Comparison of ENCODE assay signal across 22 mouse cellular contexts in the genomic region with DNA sequence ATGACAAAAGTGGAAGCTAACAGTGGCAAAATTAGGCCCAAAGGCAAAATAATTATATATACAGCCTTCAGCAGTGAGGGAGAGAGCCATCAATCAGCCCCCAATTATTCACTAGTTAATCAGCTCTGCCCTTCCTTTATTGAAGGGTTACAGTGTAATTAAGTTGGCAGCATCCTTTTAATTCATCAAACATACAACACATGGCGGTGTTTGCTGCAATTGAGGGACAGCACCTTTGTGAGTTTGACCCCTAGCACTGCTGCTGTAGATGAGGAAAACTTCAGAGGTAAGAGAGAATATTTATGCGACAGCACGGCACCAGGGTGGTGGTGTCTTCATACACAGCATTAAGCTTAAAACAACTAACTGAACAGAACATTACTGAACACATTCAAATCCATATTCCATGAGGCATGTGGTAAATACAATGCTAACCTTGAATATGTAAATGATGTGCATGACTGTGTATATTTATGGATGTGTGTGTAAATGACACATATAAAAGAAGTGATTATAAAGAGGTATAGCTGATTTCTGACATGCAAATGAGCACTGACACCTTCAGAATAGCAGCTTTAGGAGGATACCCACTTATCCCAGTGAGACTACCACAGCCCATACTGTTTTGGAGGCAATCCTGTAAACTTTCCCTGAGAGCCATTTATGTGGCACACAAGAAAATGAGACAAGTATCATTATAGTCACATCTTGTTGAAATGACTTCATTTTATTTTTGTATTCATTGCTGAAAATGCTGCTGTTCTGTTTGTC.
DNase-seq lines count a peak whose midpoint lies in the region; ATAC-seq and TF ChIP-seq lines count a peak whose summit lies in the region.
"Had no signal": no experiment of that assay in that cellular context is flagged by ENCODE, and none has a peak within 500 bp of the region (broad histone marks: within the 10 kb centered on the region; RNA-seq: fewer than 3 reads in every experiment).

No protein-coding gene starts in this region.

- no peaks in the 10 kb centered on the region for H3K4me1 ChIP-seq in midbrain, embryonic 12.5 days
- H3K4me1 ChIP-seq in midbrain, postnatal 0 days (ENCODE audit: insufficient read depth, low read length): no peaks in the 10 kb centered on the region
- H3K4me1 ChIP-seq in forebrain, embryonic 14.5 days (ENCODE audit: control insufficient read depth, insufficient read depth, low read length): no peaks in the 10 kb centered on the region
- no peaks in the 10 kb centered on the region for H3K4me1 ChIP-seq in neural tube, embryonic 14.5 days (ENCODE audit: control insufficient read depth, insufficient read depth, low read length)
- H3K4me1 ChIP-seq: kidney, embryonic 15.5 days; limb, embryonic 10.5 days; liver, embryonic 15.5 days; stomach, embryonic 15.5 days had no signal

- DNase-seq in midbrain, postnatal 0 days (ENCODE audit: low spot score): no peak
- DNase-seq in forebrain, embryonic 14.5 days (ENCODE audit: low spot score): peak; percentile 49
- DNase-seq in mesoderm, embryonic 11.5 days (ENCODE audit: low read depth, low spot score): peak; percentile 0
- DNase-seq in layer of hippocampus, postnatal 10 days (ENCODE audit: low spot score in 2 of 2): no peak
- DNase-seq: adrenal gland, adult 2 months; cerebellum, adult 11-12 months; cerebellum, postnatal 10 days; gastrocnemius, postnatal 25 days; kidney, adult 11 months; kidney, postnatal 4 days; liver; lung, postnatal 4 days; right cerebral cortex, adult 18-20 months; thymus, adult 18-20 months; thymus, postnatal 36 days had no signal

- ATAC-seq in midbrain, embryonic 12.5 days (ENCODE audit: low FRiP score, low read depth): peak; percentile 84
- no peak for ATAC-seq in midbrain, postnatal 0 days (ENCODE audit: low FRiP score)
- ATAC-seq in forebrain, embryonic 14.5 days: peak; percentile 85
- ATAC-seq in neural tube, embryonic 14.5 days (ENCODE audit: low read depth): peak; percentile 58; the same call in 1 of the 2 replicates
- no peak for ATAC-seq in megakaryocyte-erythroid progenitor cell, adult 5-6 weeks (replicated peaks; ENCODE audit: low FRiP score, low TSS enrichment, poor library complexity, severe bottlenecking)

- H3K4me2 ChIP-seq in midbrain, embryonic 12.5 days (replicated peaks): no peak overlapping the region
- no peak overlapping the region for H3K4me2 ChIP-seq in midbrain, postnatal 0 days (ENCODE audit: low read depth, low read length, poor library complexity, severe bottlenecking)
- no peak overlapping the region for H3K4me2 ChIP-seq in forebrain, embryonic 14.5 days (ENCODE audit: low read length)
- H3K4me2 ChIP-seq in neural tube, embryonic 14.5 days (ENCODE audit: low read depth, low read length): no peak overlapping the region
- H3K4me2 ChIP-seq: kidney, embryonic 15.5 days; liver, embryonic 15.5 days; stomach, embryonic 15.5 days had no signal

- 53% methylated on average over 3 of the region's 3 CpGs for WGBS in midbrain, embryonic 12.5 days
- 55% methylated on average over 3 of the region's 3 CpGs for WGBS in midbrain, postnatal 0 days
- WGBS in forebrain, embryonic 14.5 days: 52% methylated on average over 3 of the region's 3 CpGs
- 46% methylated on average over 3 of the region's 3 CpGs for WGBS in neural tube, embryonic 14.5 days

- no peak overlapping the region for H3K4me3 ChIP-seq in midbrain, embryonic 12.5 days
- H3K4me3 ChIP-seq in midbrain, postnatal 0 days (ENCODE audit: low read depth, low read length): no peak overlapping the region
- no peak overlapping the region for H3K4me3 ChIP-seq in forebrain, embryonic 14.5 days (ENCODE audit: low read depth, low read length)
- H3K4me3 ChIP-seq in neural tube, embryonic 14.5 days (ENCODE audit: low read depth, low read length): no peak overlapping the region
- H3K4me3 ChIP-seq: kidney, embryonic 15.5 days; limb, embryonic 10.5 days; liver, embryonic 15.5 days; stomach, embryonic 15.5 days had no signal

- no peak for TF ChIP-seq CTCF in midbrain, postnatal 0 days (IDR thresholded peaks at IDR 0.05)

- peak overlapping the region; percentile 30; the same call in 1 of the 2 replicates for H3K27ac ChIP-seq in midbrain, embryonic 12.5 days (replicated peaks)
- no peak overlapping the region for H3K27ac ChIP-seq in midbrain, postnatal 0 days (ENCODE audit: low read depth, low read length)
- H3K27ac ChIP-seq in forebrain, embryonic 14.5 days (ENCODE audit: low read depth, low read length): no peak overlapping the region
- no peak overlapping the region for H3K27ac ChIP-seq in neural tube, embryonic 14.5 days (ENCODE audit: low read depth, low read length)
- H3K27ac ChIP-seq: kidney, embryonic 15.5 days; limb, embryonic 10.5 days; liver, embryonic 15.5 days; stomach, embryonic 15.5 days had no signal

- H3K27me3 ChIP-seq in midbrain, embryonic 12.5 days: no peaks in the 10 kb centered on the region
- no peaks in the 10 kb centered on the region for H3K27me3 ChIP-seq in midbrain, postnatal 0 days (ENCODE audit: insufficient read depth, low read length)
- no peaks in the 10 kb centered on the region for H3K27me3 ChIP-seq in forebrain, embryonic 14.5 days (replicated peaks; ENCODE audit: control insufficient read depth, insufficient read depth, low read length)
- no peaks in the 10 kb centered on the region for H3K27me3 ChIP-seq in neural tube, embryonic 14.5 days (ENCODE audit: control insufficient read depth, insufficient read depth, low read length)
- H3K27me3 ChIP-seq: kidney, embryonic 15.5 days; liver, embryonic 15.5 days; stomach, embryonic 15.5 days had no signal

- no peaks in the 10 kb centered on the region for H3K36me3 ChIP-seq in midbrain, embryonic 12.5 days
- no peaks in the 10 kb centered on the region for H3K36me3 ChIP-seq in midbrain, postnatal 0 days (ENCODE audit: insufficient read depth, low read length)
- no peaks in the 10 kb centered on the region for H3K36me3 ChIP-seq in forebrain, embryonic 14.5 days (ENCODE audit: control insufficient read depth, insufficient read depth, low read length)
- no peaks in the 10 kb centered on the region for H3K36me3 ChIP-seq in neural tube, embryonic 14.5 days (ENCODE audit: control insufficient read depth, insufficient read depth, low read length)
- H3K36me3 ChIP-seq: kidney, embryonic 15.5 days; limb, embryonic 10.5 days; liver, embryonic 15.5 days; stomach, embryonic 15.5 days had no signal

- no peaks in the 10 kb centered on the region for H3K9me3 ChIP-seq in midbrain, embryonic 12.5 days
- H3K9me3 ChIP-seq in midbrain, postnatal 0 days (ENCODE audit: low read length): no peaks in the 10 kb centered on the region
- H3K9me3 ChIP-seq in forebrain, embryonic 14.5 days (replicated peaks; ENCODE audit: control insufficient read depth, low read length): no peaks in the 10 kb centered on the region
- H3K9me3 ChIP-seq in neural tube, embryonic 14.5 days (ENCODE audit: control insufficient read depth, low read length): no peaks in the 10 kb centered on the region
- H3K9me3 ChIP-seq: kidney, embryonic 15.5 days; limb, embryonic 10.5 days; liver, embryonic 15.5 days; stomach, embryonic 15.5 days had no signal

- H3K9ac ChIP-seq in midbrain, embryonic 12.5 days (replicated peaks): no peak overlapping the region
- H3K9ac ChIP-seq in midbrain, postnatal 0 days (replicated peaks; ENCODE audit: low read length, poor library complexity, severe bottlenecking): no peak overlapping the region
- no peak overlapping the region for H3K9ac ChIP-seq in forebrain, embryonic 14.5 days (ENCODE audit: low read length)
- no peak overlapping the region for H3K9ac ChIP-seq in neural tube, embryonic 14.5 days (replicated peaks; ENCODE audit: low read depth, low read length)
- H3K9ac ChIP-seq: kidney, embryonic 15.5 days; liver, embryonic 15.5 days; stomach, embryonic 15.5 days had no signal

Comparison
In these comparisons a context has a peak if more than half of its experiments do, and no peak if none do; other contexts are left out.
1. ATAC-seq: peak in midbrain, embryonic 12.5 days (single experiment), forebrain, embryonic 14.5 days (single experiment) and neural tube, embryonic 14.5 days (single experiment); none in midbrain, postnatal 0 days (single experiment) and megakaryocyte-erythroid progenitor cell, adult 5-6 weeks (single experiment).
2. DNase-seq: peak in forebrain, embryonic 14.5 days (single experiment) and mesoderm, embryonic 11.5 days (single experiment); none in midbrain, postnatal 0 days (single experiment) and layer of hippocampus, postnatal 10 days (0 of 2).